Mouse (Mus musculus): Measurements from ENCODE around the gene Opcml.
A peak's percentile ranks its signal among the peaks of the same experiment; 100 is the strongest.

Opcml gene

GRCm38 (mm10) chr9:28328434-28328833, 537.9 kb downstream of the Opcml start:
- no peak for DNase-seq

- no peak for DNase-seq
These were observed 538.9 kb downstream of the Opcml start for GRCm38 (mm10) chr9:28329477-28329876.

GRCm38 (mm10) chr9:28336511-28337208, 546.1 kb downstream of the Opcml start:
- DNase-seq: peak; percentile 25 to 32

- DNase-seq: peak; percentile 21 to 41
These were observed 547.3 kb downstream of the Opcml start for GRCm38 (mm10) chr9:28337837-28338236.

GRCm38 (mm10) chr9:28354978-28355377, 564.4 kb downstream of the Opcml start:
- DNase-seq: no peak

GRCm38 (mm10) chr9:28357946-28358345, 567.4 kb downstream of the Opcml start:
- peak in 1 of 2 experiments; percentile 31 for DNase-seq

GRCm38 (mm10) chr9:28360691-28361090, 570.1 kb downstream of the Opcml start:
- peak; percentile 44 to 51 for DNase-seq

- DNase-seq: peak; percentile 19 to 35
These were observed 574.0 kb downstream of the Opcml start for GRCm38 (mm10) chr9:28364473-28365159.

GRCm38 (mm10) chr9:28365160-28365473, 574.5 kb downstream of the Opcml start:
- no peak for DNase-seq

GRCm38 (mm10) chr9:28386527-28387175, 596.1 kb downstream of the Opcml start:
- peak; percentile 26 to 39 for DNase-seq

GRCm38 (mm10) chr9:28395222-28395621, 604.6 kb downstream of the Opcml start:
- no peak for DNase-seq

GRCm38 (mm10) chr9:28395638-28396037, 605.1 kb downstream of the Opcml start:
- DNase-seq: no peak

- peak; percentile 69 to 74 for DNase-seq
These were observed 612.4 kb downstream of the Opcml start for GRCm38 (mm10) chr9:28402770-28403650.

GRCm38 (mm10) chr9:28403831-28404562, 613.4 kb downstream of the Opcml start:
- DNase-seq: peak; percentile 92 to 93

GRCm38 (mm10) chr9:28404616-28405015, 614.0 kb downstream of the Opcml start:
- peak; percentile 17 to 39 for DNase-seq

- peak; percentile 71 to 79 for DNase-seq
These were observed 615.2 kb downstream of the Opcml start for GRCm38 (mm10) chr9:28405816-28406215.

- no peak for DNase-seq
These were observed 630.2 kb downstream of the Opcml start for GRCm38 (mm10) chr9:28420808-28421207.

- no peak for DNase-seq
These were observed 632.8 kb downstream of the Opcml start for GRCm38 (mm10) chr9:28423407-28423806.

GRCm38 (mm10) chr9:28432159-28432558, 641.6 kb downstream of the Opcml start:
- no peak for DNase-seq

GRCm38 (mm10) chr9:28438752-28439151, 648.2 kb downstream of the Opcml start:
- DNase-seq: no peak

GRCm38 (mm10) chr9:28439433-28440191, 649.0 kb downstream of the Opcml start:
- peak; percentile 53 to 57 for DNase-seq

Data from cerebellum, postnatal 10 days (tissue).